Mouse (Mus musculus): ENCODE results near the gene Tbx21.

DNA sequence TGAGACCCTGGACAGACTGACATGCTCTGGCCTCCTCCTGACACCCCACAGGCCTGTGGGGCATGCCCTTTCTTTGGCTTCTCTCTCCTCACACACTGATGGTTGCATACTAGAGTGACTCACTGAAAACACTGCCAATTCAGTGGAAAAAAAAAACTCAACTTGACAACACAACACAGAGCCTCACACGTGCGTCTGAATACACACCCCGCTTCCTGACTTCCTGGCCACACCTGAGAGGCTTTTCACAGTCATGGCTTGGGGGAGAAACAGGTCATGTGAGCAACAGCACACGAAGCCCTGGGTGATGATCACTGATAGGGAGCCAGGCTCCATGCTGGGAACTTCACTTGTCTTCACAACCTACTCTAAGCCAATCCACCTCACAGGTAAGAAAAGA lies 25.7 kb upstream of the Tbx21 start:
- no peak for TF ChIP-seq CTCF (IDR thresholded peaks at IDR 0.05; ENCODE audit: low read depth, low read length)
- TF ChIP-seq POLR2A (IDR thresholded peaks at IDR 0.05; ENCODE audit: insufficient read depth, low read length) = no peak
- no peak for TF ChIP-seq EP300 (IDR thresholded peaks at IDR 0.05; ENCODE audit: insufficient read depth, low read depth, low read length)
